Mouse (Mus musculus) cerebellum, adult 2 months (tissue): Measurements from ENCODE around the gene Igsf21.

Experiments
- CTCF ChIP-seq: fragments of 200-500 bp; IDR thresholded peaks from 2 replicates; pipeline ENCODE4 v1.5.1; 2011; ENCODE audit warnings: low read depth, mild to moderate bottlenecking, control low read depth, low read length, moderate library complexity, borderline replicate concordance; ENCODE audit not compliant: insufficient read depth
- POLR2A ChIP-seq: fragments of 200-500 bp; IDR thresholded peaks from 2 replicates; pipeline ENCODE4 v1.6.1; 2011; ENCODE audit warnings: low read length, control low read depth, borderline replicate concordance; ENCODE audit not compliant: insufficient read depth

DNA sequence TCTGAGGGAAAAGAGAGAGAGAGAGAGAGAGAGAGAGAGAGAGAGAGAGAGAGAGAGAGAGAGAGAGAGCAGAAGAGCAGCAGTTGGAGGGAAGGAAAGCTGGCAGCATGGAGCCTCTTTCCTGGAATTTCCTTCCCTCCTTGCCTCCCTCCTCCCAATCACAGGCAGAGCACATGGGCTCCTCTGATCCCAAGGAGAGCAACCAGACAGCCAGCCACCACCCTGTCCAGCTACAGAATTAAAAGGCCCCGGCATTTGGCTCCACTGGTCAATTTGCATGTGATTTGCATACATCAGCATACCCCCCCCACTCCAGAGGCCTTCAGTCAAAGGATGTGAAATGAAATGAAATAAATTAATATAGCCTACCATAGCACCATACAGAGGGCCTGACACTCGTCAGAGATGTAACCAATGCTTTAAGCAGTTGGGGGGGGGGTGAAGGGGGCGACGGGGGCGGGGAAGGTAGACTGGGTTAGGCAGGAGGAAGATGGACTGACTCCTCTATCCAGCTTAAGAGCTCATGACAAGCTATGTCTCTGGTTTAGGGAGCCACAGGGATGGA is 91.6 kb downstream of the Igsf21 start:
- TF ChIP-seq POLR2A = no peak
- no peak for TF ChIP-seq CTCF
